Mouse (Mus musculus): ENCODE measurements around the gene Mettl7a2. TPM values are rescaled to one million over a fixed set of nuclear protein-coding genes. Genes with fewer than 3 reads are reported as not detected.
A peak's percentile ranks its signal among the peaks of the same experiment; 100 is the strongest.
"Not testable (repeated sequence)": the region's sequence is repeated elsewhere in the genome, so short reads cannot be mapped to it uniquely, and the experiment has no call there.

Mettl7a2 gene
- polyA plus RNA-seq, 1 experiment from 2014 or later = not detected

DNA sequence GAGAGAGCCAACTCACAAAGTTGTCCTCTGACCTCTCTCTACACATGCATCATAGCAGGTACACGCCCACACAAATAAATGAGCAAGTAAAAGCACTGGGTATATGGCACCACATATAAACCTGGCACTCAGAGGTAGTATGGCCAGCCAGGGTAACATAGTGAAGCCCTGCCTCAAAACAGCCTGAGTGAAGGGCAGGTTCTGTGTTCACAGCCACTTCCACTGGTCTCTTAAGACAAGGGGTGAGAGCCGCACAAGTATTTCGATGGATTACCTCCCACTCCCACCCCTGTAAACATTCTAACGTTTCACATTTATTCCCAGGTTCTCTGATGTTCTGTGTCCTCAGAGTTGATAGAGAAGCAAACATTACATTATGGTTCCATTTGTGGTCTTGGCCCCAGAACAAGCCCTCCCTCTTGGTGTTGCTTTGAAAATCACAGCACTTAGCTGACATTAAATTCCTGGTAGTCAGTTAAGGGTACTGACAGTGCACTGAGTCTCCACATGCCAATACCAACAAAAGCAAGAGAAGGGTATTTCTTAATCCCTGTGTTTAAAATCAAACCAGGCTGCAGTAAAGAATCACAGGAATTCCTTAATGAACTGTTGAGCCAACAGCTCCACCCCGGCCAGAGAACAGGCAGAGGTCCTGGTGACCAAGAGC lies 11.6 kb upstream of the Mettl7a2 start:
- H3K4me1 ChIP-seq; H3K9me3 ChIP-seq (replicated peaks); H3K27me3 ChIP-seq; H3K27ac ChIP-seq (replicated peaks); H3K9ac ChIP-seq; H3K4me2 ChIP-seq (replicated peaks); H3K4me3 ChIP-seq (replicated peaks); H3K36me3 ChIP-seq: not testable (repeated sequence)
- peak; percentile 62; the same call in 1 of the 2 replicates for ATAC-seq (ENCODE audit: insufficient number of reproducible peaks, low FRiP score, low TSS enrichment, low read depth)
- WGBS = 58% methylated on average over 5 of the region's 5 CpGs

- no peaks in the 10 kb centered on the region for H3K9me3 ChIP-seq (replicated peaks)
- no peak for ATAC-seq (ENCODE audit: insufficient number of reproducible peaks, low FRiP score, low TSS enrichment, low read depth)
Measured at GRCm38 (mm10) chr15:100345484-100345883, 7.5 kb upstream of the Mettl7a2 start.

GRCm38 (mm10) chr15:100346761-100347160 lies 6.2 kb upstream of the Mettl7a2 start:
- Histone ChIP-seq H3K4me2 (replicated peaks) (no peak overlapping the region), H3K4me1 (0 out of 2 replicates have a peak, but pooled peaks cover 4% of the 10 kb centered on the region), H3K36me3 (no peaks in the 10 kb centered on the region), H3K27ac (replicated peaks) (no peak overlapping the region), H3K27me3 (no peaks in the 10 kb centered on the region), H3K9ac (no peak overlapping the region), H3K4me3 (replicated peaks) (no peak overlapping the region), H3K9me3 (replicated peaks) (no peaks in the 10 kb centered on the region)
- ATAC-seq (ENCODE audit: insufficient number of reproducible peaks, low FRiP score, low TSS enrichment, low read depth) = peak; percentile 67; the same call in 1 of the 2 replicates
- WGBS = 62% methylated on average over 14 of the region's 14 CpGs

More at GRCm38 (mm10) chr15:100345484-100345883, 7.5 kb upstream of the Mettl7a2 start:
- Histone ChIP-seq H3K4me3 (replicated peaks) (no peak overlapping the region), H3K4me2 (replicated peaks) (no peak overlapping the region), H3K36me3 (no peaks in the 10 kb centered on the region), H3K4me1 (no peaks in the 10 kb centered on the region), H3K9ac (no peak overlapping the region), H3K27me3 (no peaks in the 10 kb centered on the region), H3K27ac (replicated peaks) (no peak overlapping the region)

DNA sequence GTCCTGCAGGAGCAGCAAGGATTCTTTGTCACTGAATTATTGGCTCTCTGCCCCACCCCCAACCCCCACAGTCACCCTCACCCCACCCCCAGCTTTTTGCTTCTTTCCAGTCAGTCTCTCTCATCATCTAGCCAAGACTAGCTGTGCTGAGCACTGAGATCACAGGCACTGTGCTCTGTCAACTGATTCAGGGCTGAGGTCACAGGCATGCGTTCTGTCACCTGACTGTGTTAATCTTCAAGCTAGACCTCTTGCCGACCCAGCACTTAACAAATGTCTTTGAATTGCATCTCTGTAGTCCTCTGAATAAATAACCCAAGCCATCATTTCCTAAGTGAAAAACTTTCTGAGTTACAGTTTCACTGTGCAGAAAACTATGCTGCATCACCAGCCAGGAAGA lies 3.5 kb upstream of the Mettl7a2 start:
- H3K4me2 ChIP-seq (replicated peaks) = no peak overlapping the region
- no peak overlapping the region for H3K27ac ChIP-seq (replicated peaks)
- H3K9me3 ChIP-seq (replicated peaks) = no peaks in the 10 kb centered on the region
- H3K36me3 ChIP-seq = no peaks in the 10 kb centered on the region
- no peak overlapping the region for H3K9ac ChIP-seq
- WGBS = 36% methylated on average over 2 of the region's 2 CpGs
- H3K27me3 ChIP-seq = no peaks in the 10 kb centered on the region
- no peak overlapping the region for H3K4me3 ChIP-seq (replicated peaks)
- ATAC-seq (ENCODE audit: insufficient number of reproducible peaks, low FRiP score, low TSS enrichment, low read depth) = no peak
- 0 out of 2 replicates have a peak, but pooled peaks cover 4% of the 10 kb centered on the region for H3K4me1 ChIP-seq

GRCm38 (mm10) chr15:100351501-100352060 lies 1.4 kb upstream of the Mettl7a2 start:
- Histone ChIP-seq H3K27me3 (no peaks in the 10 kb centered on the region), H3K4me3 (replicated peaks) (no peak overlapping the region), H3K36me3 (no peaks in the 10 kb centered on the region), H3K9ac (no peak overlapping the region), H3K9me3 (replicated peaks) (no peaks in the 10 kb centered on the region), H3K4me1 (0 out of 2 replicates have a peak, but pooled peaks cover 4% of the 10 kb centered on the region), H3K27ac (replicated peaks) (no peak overlapping the region), H3K4me2 (replicated peaks) (no peak overlapping the region)
- no peak for ATAC-seq (ENCODE audit: insufficient number of reproducible peaks, low FRiP score, low TSS enrichment, low read depth)
- 55% methylated on average over 6 of the region's 6 CpGs for WGBS

DNA sequence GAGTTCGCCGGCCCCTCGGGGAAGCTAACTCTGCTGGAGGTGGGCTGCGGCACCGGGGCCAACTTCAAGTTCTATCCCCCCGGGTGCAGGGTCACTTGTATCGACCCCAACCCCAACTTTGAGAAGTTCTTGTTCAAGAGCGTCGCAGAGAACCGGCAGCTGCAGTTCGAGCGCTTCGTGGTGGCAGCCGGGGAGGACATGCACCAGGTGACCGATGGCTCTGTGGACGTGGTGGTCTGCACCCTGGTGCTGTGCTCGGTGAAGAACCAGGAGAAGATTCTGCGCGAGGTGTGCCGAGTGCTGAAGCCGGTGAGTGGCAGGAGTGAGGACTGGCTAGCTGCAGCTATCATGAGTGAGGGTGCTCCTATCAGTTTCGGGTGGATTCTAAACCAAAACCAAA lies 399 bp downstream of the Mettl7a2 start:
- H3K9ac ChIP-seq; H3K4me2 ChIP-seq (replicated peaks); H3K4me1 ChIP-seq; H3K36me3 ChIP-seq; H3K27me3 ChIP-seq; H3K9me3 ChIP-seq (replicated peaks); H3K4me3 ChIP-seq (replicated peaks); H3K27ac ChIP-seq (replicated peaks); ATAC-seq (ENCODE audit: insufficient number of reproducible peaks, low FRiP score, low TSS enrichment, low read depth): not testable (repeated sequence)
- WGBS = 93% methylated on average over 16 of the region's 22 CpGs

GRCm38 (mm10) chr15:100355876-100356275 lies 2.9 kb downstream of the Mettl7a2 start:
- 0 out of 2 replicates have a peak, but pooled peaks cover 4% of the 10 kb centered on the region for H3K4me1 ChIP-seq
- H3K4me3 ChIP-seq (replicated peaks) = no peak overlapping the region
- no peak overlapping the region for H3K4me2 ChIP-seq (replicated peaks)
- ATAC-seq (ENCODE audit: insufficient number of reproducible peaks, low FRiP score, low TSS enrichment, low read depth) = no peak
- no peak overlapping the region for H3K27ac ChIP-seq (replicated peaks)
- no peaks in the 10 kb centered on the region for H3K9me3 ChIP-seq (replicated peaks)
- no peak overlapping the region for H3K9ac ChIP-seq
- no peaks in the 10 kb centered on the region for H3K27me3 ChIP-seq
- H3K36me3 ChIP-seq = no peaks in the 10 kb centered on the region
- WGBS = 83% methylated on average over 5 of the region's 5 CpGs

DNA sequence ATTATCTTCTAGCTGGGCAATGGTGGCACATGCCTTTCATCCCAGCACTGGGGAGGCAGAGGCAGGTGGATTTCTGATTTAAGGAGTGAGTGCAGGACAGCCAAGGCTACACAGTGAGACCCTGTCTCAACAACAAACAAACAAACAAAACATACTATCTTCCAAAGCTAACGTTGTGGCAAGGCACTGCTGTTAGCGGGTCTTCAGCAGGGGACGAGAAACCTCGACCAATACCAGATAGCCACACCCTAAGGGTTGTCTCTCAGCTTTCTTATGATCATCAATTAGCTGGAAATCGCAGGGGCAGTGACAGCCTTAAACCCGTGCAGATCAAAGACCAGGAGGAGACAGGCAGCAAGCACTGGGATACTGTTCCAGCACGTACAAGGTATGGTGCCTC lies 11.2 kb downstream of the Mettl7a2 start, which contains the start of gene Higd1c:
TSS of gene Higd1c (plus strand) at position 301 of the 400 bp plus-strand sequence.
- Histone ChIP-seq H3K27ac (replicated peaks) (no peak within 1 kb of the TSS), H3K4me3 (replicated peaks) (no peak within 1 kb of the TSS), H3K4me2 (replicated peaks) (no peak within 1 kb of the TSS), H3K9ac (no peak within 1 kb of the TSS), H3K36me3 (no peaks in the 10 kb centered on the region), H3K9me3 (replicated peaks) (no peaks in the 10 kb centered on the region), H3K4me1 (no peaks in the 10 kb centered on the region), H3K27me3 (no peaks in the 10 kb centered on the region)
- ATAC-seq (ENCODE audit: insufficient number of reproducible peaks, low FRiP score, low TSS enrichment, low read depth) = no peak
- 55% methylated on average over 7 of the region's 7 CpGs for WGBS

DNA sequence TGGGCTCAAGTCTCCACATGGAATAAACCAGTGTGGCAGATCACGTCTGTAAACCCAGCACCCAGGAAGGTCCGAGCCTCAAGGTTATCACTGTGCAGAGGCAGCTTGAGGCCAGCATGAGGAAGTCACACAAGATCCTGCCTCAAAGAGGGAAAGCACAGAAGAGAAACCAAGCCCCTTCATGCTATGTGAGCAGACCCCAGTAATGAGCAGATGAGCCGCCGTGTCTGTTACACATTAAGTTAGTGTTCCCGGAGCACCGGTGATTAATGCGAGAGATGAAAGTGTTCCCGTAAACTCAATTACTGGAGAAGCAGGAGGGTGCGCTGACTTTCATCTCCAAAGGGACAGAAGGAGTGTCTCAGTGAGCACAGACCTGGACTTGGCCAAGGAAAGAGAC lies 13.0 kb downstream of the Mettl7a2 start:
- not testable (repeated sequence) for H3K4me1 ChIP-seq; ATAC-seq (ENCODE audit: insufficient number of reproducible peaks, low FRiP score, low TSS enrichment, low read depth)
- 30% methylated on average over 9 of the region's 9 CpGs for WGBS

GRCm38 (mm10) chr15:100367119-100367518 lies 14.1 kb downstream of the Mettl7a2 start:
- ATAC-seq (ENCODE audit: insufficient number of reproducible peaks, low FRiP score, low TSS enrichment, low read depth) = no peak
- no peaks in the 10 kb centered on the region for H3K4me1 ChIP-seq
- H3K9ac ChIP-seq = no peak overlapping the region
- H3K27me3 ChIP-seq = no peaks in the 10 kb centered on the region
- no peaks in the 10 kb centered on the region for H3K9me3 ChIP-seq (replicated peaks)
- H3K27ac ChIP-seq (replicated peaks) = no peak overlapping the region
- no peaks in the 10 kb centered on the region for H3K36me3 ChIP-seq
- 72% methylated on average over 7 of the region's 7 CpGs for WGBS
- no peak overlapping the region for H3K4me2 ChIP-seq (replicated peaks)
- no peak overlapping the region for H3K4me3 ChIP-seq (replicated peaks)

More for the DNA sequence above, 13.0 kb downstream of the Mettl7a2 start:
- not testable (repeated sequence) for H3K27me3 ChIP-seq; H3K36me3 ChIP-seq; H3K9me3 ChIP-seq (replicated peaks); H3K9ac ChIP-seq; H3K27ac ChIP-seq (replicated peaks); H3K4me3 ChIP-seq (replicated peaks); H3K4me2 ChIP-seq (replicated peaks)

DNA sequence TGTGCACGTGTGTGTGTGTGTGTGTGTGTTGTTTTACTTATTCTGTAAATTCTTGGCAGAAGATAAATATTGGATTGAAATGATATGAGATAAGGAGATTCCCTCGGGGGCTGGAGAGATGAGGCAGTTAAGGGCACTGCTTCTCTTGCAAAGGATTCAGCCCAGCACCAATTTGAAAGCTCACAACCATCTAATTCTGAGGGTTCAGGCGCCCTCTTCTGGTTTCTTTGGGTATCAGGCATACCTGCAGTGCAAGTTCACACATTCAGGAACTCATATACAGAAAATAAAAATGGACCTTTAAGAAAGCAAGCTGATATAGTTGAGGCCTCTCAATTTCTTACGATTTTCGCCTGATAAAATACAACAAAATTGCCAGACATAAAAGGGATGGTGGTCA lies 22.1 kb downstream of the Mettl7a2 start:
- no peaks in the 10 kb centered on the region for H3K4me1 ChIP-seq
- no peak for ATAC-seq (ENCODE audit: insufficient number of reproducible peaks, low FRiP score, low TSS enrichment, low read depth)
- WGBS = 26% methylated on average over 5 of the region's 5 CpGs
- no peak overlapping the region for H3K9ac ChIP-seq
- no peaks in the 10 kb centered on the region for H3K27me3 ChIP-seq
- H3K27ac ChIP-seq (replicated peaks) = no peak overlapping the region
- H3K36me3 ChIP-seq = no peaks in the 10 kb centered on the region
- no peak overlapping the region for H3K4me3 ChIP-seq (replicated peaks)
- no peak overlapping the region for H3K4me2 ChIP-seq (replicated peaks)
- no peaks in the 10 kb centered on the region for H3K9me3 ChIP-seq (replicated peaks)

Measured in embryonic facial prominence, embryonic 15.5 days (tissue).